Mouse (Mus musculus): Measurements from ENCODE around the gene Fam43b. TPM values are rescaled to one million over a fixed set of nuclear protein-coding genes. Genes with fewer than 3 reads are reported as not detected.
A peak's percentile ranks its signal among the peaks of the same experiment; 100 is the strongest.
"Not testable (repeated sequence)": the region's sequence is repeated elsewhere in the genome, so short reads cannot be mapped to it uniquely, and the experiment has no call there.

Fam43b gene
- not detected for total RNA-seq (2022)

- DNase-seq (ENCODE audit: low spot score) = no peak
Measured at GRCm38 (mm10) chr4:138395971-138396645, at the start of gene Fam43b. TSS of gene Fam43b (minus strand) at chr4:138396528.

GRCm38 (mm10) chr4:138444941-138445340 lies 48.6 kb upstream of the Fam43b start:
- no peak for DNase-seq (ENCODE audit: low spot score)

- DNase-seq (ENCODE audit: low spot score) = no peak
Measured at GRCm38 (mm10) chr4:138440062-138440461, 43.7 kb upstream of the Fam43b start.

GRCm38 (mm10) chr4:138434347-138435316 lies 38.3 kb upstream of the Fam43b start, which contains the start of gene Mul1:
TSS of gene Mul1 (plus strand) at chr4:138434671.
- peak; percentile 94 for DNase-seq (ENCODE audit: low spot score)

GRCm38 (mm10) chr4:138431340-138431739 lies 35.0 kb upstream of the Fam43b start:
- no peak for DNase-seq (ENCODE audit: low spot score)

- no peak for DNase-seq (ENCODE audit: low spot score)
Measured at GRCm38 (mm10) chr4:138429778-138430177, 33.5 kb upstream of the Fam43b start.

GRCm38 (mm10) chr4:138426778-138427705 lies 30.7 kb upstream of the Fam43b start:
- peak; percentile 91 for DNase-seq (ENCODE audit: low spot score)

GRCm38 (mm10) chr4:138425604-138426003 lies 29.3 kb upstream of the Fam43b start:
- not testable (repeated sequence) for DNase-seq (ENCODE audit: low spot score)

- DNase-seq (ENCODE audit: low spot score) = no peak
Measured at GRCm38 (mm10) chr4:138425028-138425427, 28.7 kb upstream of the Fam43b start.

- no peak for DNase-seq (ENCODE audit: low spot score)
Measured at GRCm38 (mm10) chr4:138418340-138418957, 22.1 kb upstream of the Fam43b start.

- DNase-seq (ENCODE audit: low spot score) = no peak
Measured at GRCm38 (mm10) chr4:138417882-138418281, 21.6 kb upstream of the Fam43b start.

GRCm38 (mm10) chr4:138416414-138416813 lies 20.1 kb upstream of the Fam43b start:
- DNase-seq (ENCODE audit: low spot score) = no peak

GRCm38 (mm10) chr4:138415991-138416390 lies 19.7 kb upstream of the Fam43b start:
- no peak for DNase-seq (ENCODE audit: low spot score)

GRCm38 (mm10) chr4:138414725-138415124 lies 18.4 kb upstream of the Fam43b start:
- peak; percentile 19 for DNase-seq (ENCODE audit: low spot score)

- no peak for DNase-seq (ENCODE audit: low spot score)
Measured at GRCm38 (mm10) chr4:138411504-138412121, 15.3 kb upstream of the Fam43b start.

GRCm38 (mm10) chr4:138411011-138411410 lies 14.7 kb upstream of the Fam43b start:
- DNase-seq (ENCODE audit: low spot score) = no peak

- DNase-seq (ENCODE audit: low spot score) = peak; percentile 60
Measured at GRCm38 (mm10) chr4:138407479-138408194, 11.3 kb upstream of the Fam43b start.

GRCm38 (mm10) chr4:138404806-138405205 lies 8.5 kb upstream of the Fam43b start:
- peak; percentile 9 for DNase-seq (ENCODE audit: low spot score)

GRCm38 (mm10) chr4:138396711-138397110 lies 383 bp upstream of the Fam43b start:
- no peak for DNase-seq (ENCODE audit: low spot score)
